Mouse (Mus musculus): ENCODE measurements around the gene Gm27029. TPM values are rescaled to one million over a fixed set of nuclear protein-coding genes. Genes with fewer than 3 reads are reported as not detected.
"Not testable (repeated sequence)": the region's sequence is repeated elsewhere in the genome, so short reads cannot be mapped to it uniquely, and the experiment has no call there.

The Gm27029 gene
- total RNA-seq, 2 experiments from 2014 or later, result 5.9 to 6.6 TPM

DNA sequence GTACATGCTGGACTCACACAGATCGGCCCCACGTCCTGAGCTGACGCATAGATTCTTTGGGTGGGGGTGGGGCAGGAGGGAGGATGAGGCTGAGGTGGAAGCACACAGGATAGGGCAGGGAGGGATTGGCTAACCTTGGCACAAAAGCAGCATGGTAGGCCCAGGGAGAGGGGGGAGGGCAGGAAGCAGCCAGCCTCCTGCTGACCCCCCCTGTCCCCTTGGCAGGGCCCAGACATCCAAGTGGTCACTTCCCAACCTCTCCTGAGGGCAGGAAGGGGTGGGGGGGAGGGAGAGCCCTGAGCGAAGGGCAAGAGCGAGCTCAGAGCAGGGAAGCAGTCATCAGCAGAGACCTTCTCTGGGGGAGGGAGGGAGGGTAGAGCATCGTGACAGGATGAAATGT is 35.1 kb upstream of the Gm27029 start:
- no peak for DNase-seq (ENCODE audit: low spot score in 2 of 2)
- intact Hi-C loops (cut with DNase I), result no loop called here

DNA sequence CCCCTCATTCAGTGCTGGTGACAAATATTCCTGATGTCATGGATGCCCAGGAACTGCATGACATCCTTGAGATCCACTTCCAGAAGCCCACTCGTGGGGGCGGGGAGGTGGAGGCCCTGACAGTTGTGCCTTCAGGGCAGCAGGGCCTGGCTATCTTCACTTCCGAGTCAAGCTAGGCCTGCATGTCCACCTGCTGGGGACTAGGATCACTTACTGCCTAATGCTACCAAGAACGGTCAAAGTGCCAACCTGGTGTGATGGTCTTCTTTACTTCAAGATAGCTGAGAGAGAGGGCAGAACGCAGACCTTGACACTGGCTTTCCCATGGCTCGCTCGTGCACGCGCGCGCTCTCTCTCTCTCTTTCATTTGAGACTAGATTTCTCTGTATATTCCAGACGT is 33.6 kb upstream of the Gm27029 start:
- no peak for DNase-seq (ENCODE audit: low spot score in 2 of 2)
- intact Hi-C loops (cut with DNase I), result no loop called here

DNA sequence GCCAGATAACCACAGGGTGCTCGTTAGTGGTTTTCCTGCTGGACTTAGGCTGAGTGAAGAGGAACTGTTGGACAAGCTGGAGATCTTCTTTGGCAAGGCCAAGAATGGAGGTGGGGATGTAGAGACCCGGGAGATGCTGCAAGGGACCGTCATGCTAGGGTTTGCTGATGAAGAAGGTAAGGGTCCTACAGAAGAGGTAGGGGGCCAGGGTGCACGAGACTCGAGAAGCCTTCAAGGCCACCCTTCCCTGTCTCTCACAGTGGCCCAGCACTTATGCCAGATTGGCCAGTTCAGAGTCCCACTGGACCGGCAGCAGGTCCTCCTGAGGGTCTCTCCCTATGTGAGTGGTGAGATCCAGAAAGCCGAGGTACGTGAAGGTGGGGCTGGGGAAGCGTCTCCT is 33.0 kb upstream of the Gm27029 start:
- DNase-seq (ENCODE audit: low spot score in 2 of 2), result no peak
- intact Hi-C loops (cut with DNase I), result no loop called here

DNA sequence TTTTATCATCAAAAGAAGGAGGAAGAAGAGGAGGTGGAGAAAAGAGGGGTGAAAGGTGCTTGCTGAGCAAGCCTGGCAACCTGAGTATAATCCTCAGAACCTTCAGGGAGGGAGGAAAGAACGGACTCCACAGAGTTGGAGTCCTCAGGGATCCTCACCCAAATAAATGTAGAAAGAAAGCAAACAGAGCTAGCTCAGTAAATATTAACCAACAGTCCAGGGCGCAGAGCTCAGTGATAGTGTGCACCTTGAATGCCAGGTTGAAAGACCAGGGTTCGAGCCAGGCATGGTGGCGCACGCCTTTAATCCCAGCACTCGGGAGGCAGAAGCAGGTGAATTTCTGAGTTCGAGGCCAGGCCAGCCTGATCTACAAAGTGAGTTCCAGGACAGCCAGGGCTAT is 31.0 kb upstream of the Gm27029 start:
- intact Hi-C loops (cut with DNase I), result no loop called here
- DNase-seq (ENCODE audit: low spot score in 2 of 2), result no peak

DNA sequence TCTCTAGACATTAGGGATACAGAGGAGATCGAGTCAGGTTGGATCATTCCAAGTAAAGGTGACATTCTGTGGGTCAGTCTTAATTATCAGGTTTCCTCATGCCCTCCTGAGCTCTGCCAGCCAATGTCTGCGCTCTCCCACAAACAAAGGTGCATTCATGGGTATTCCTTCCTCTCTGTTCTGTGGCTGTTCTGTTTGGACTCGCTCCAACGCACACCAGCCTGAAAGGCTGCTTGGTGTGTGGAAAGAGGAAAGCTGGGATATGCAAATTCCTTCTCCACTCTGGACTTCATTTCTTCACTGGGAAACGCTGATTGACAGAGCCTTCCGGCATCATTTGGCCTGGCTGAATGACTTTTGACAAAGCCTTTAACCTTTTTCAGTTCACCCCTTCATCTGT is 30.1 kb upstream of the Gm27029 start:
- intact Hi-C loops (cut with DNase I), result no loop called here
- DNase-seq (ENCODE audit: low spot score in 2 of 2), result no peak

DNA sequence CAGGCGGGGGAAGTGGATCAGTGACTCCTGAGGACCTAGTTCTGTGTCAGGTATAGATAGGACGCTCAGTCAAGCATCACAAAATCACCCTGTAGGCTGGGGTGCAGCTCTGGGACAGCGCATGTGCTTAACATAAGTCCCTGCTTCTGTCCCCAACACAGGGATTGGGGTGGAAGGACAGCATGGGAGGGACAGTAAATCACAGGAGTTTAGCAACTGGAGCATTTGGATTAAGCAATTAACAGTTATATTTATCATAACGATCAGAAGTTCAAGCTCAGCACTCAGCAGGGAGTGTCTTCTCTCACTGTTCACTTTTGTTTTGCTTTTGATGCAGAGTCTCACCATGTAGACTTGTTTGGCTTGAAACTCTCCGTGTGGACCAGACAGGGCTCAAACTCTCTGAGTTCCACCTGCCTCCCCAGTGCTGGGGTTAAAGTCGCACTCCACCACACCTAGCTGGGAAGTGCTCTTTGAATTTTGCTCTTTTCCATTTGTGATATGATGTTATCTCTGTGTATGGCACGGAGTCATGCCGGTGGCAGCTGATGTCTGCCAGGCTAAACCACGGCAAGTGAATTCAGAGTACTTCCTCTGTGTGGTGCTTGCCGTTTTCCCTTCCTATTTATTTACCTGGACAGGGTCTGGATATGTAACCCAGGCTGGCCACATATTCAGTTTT is 27.6 kb upstream of the Gm27029 start:
- no peak for DNase-seq (ENCODE audit: low spot score in 2 of 2)
- intact Hi-C loops (cut with DNase I), result no loop called here

DNA sequence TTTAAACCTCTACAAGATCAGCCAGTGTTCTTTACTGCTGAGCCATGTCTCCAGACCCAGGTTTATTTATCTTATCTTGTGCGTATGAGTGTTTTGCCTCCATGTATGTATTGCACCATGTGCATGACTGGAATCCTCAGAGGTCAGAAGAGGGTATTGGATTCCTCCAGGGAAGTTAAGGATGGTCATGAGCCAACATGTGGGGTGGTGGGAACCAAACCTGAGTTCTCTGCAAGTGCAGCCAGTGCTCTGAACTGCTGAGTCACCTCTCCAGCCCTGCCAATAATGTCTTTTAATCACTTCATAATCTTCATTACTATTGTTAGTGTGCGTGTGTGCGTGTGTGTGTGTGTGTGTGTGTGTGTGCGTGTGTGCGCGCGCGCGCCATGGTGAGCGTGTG is 26.9 kb upstream of the Gm27029 start:
- intact Hi-C loops (cut with DNase I), result no loop called here

DNA sequence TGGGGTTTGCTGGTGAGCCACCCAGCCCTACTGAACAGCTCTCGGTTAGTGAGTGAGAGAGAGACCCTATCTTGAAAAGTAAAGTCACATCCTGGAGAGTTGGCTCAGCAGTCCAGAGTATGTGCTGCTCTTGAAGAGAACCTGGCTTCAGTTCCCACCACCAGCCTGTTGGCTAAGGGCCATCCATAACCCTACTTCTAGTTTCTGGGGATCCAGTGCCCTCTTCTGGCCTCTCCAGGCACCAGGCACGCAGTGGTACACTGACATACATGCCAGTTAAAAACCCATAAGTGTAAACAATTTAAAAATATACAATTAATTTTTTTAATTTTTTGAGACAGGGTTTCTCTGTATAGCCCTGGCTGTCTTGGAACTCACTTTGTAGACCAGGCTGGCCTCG is 25.8 kb upstream of the Gm27029 start:
- intact Hi-C loops (cut with DNase I), result no loop called here
- no peak for DNase-seq (ENCODE audit: low spot score in 2 of 2)

More for the DNA sequence above, 26.9 kb upstream of the Gm27029 start:
- DNase-seq (ENCODE audit: low spot score in 2 of 2), result no peak

DNA sequence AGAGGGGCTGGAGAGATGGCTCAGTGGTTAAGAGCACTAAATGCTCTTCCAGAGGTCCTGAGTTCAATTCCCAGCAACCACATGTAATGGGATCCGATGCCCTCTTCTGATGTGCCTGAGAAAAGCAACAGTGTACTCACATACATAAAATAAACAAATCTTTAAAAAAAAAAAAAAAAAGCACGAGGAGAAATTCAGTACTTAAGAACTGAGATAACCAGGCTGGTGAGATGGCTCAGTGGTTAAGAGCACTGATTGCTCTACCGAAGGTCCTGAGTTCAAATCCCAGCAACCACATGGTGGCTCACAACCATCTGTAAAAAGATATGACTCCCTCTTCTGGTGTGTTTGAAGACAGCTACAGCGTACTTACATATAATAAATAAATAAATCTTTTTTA is 25.0 kb upstream of the Gm27029 start:
- intact Hi-C loops (cut with DNase I), result not testable (repeated sequence)

DNA sequence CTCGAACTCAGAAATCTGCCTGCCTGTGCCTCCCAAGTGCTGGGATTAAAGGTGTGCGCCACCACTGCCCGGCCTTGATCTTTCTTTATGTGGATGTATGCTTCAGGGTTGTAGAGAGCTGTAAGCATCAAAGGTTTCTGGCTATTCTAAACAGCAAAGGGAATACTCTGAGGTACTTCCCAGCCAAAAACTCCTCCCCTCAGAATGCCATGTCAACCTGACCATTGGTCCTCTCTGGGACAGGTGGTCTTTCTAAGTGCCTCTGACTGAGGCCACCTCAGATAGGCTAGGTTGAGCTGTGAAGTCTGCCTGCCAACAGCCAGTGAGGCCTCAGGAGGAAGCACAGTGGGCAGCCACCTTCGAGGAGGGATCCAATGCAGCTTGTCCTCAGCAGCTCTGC is 24.3 kb upstream of the Gm27029 start:
- intact Hi-C loops (cut with DNase I), result no loop called here
- DNase-seq (ENCODE audit: low spot score in 2 of 2), result no peak

More for the DNA sequence above, 25.0 kb upstream of the Gm27029 start:
- DNase-seq (ENCODE audit: low spot score in 2 of 2), result not testable (repeated sequence)

DNA sequence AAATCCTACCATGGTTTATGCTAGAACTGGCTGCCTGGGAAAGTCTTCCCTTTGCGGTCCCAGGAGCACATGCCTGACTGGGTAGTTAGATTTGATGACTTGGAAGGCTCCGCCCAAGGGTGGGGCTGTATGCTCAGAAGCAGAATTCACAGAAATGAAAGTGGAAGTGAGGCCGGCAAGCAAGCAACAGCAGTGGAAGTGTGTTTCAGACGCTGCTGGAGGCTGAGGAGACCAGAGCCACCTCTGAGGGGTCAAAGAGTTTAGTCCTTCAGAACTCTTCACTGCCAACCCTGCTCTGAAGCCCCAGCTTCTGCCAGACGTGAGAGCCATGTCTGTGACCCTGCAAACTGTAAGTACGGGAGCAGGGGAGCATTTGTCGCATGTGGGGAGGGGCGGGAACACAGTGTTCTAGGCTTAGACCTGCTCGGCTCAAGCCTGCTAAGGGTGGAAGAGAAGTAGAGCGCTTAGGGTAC is 23.7 kb upstream of the Gm27029 start, which contains the start of gene Ifi35:
Gene Ifi35, plus strand, starts transcription at position 134 of the 473 bp plus-strand sequence.
- intact Hi-C loops (cut with DNase I), result no loop called here
- no peak for DNase-seq (ENCODE audit: low spot score in 2 of 2)

DNA sequence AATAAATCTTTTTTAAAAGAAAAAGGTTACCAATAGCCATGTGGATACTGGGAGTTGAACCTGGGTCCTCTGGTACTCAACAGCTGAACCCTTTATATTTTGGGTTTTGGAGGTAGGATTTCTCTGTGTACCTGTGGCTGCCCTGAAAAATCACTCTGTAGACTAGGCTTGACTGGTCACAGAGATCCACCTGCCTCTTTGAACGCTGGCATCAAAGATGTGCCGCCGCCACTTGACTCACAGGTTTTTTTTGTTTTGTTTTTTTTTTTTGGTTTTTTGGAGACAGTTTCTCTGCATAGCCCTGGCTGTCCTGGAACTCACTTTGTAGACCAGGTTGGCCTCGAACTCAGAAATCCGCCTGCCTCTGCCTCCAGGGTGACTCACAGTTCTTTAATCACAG is 23.2 kb upstream of the Gm27029 start:
- no peak for DNase-seq (ENCODE audit: low spot score in 2 of 2)
- intact Hi-C loops (cut with DNase I), result no loop called here

DNA sequence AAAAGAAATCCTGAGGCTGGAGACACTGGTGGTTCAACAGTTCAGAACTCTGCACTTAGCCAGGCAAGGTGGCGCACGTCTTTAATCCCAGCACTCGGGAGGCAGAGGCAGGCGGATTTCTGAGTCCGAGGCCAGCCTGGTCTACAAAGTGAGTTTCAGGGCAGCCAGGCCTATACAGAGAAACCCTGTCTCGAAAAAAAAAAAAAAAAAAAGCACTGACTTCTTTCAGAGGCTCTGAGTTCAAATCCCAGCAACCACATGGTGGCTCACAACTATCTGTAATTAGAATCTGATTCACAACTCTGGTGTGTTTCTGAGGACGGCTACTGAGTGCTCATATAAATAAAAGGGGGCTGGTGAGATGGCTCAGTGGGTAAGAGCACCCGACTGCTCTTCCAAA is 22.3 kb upstream of the Gm27029 start:
- DNase-seq (ENCODE audit: low spot score in 2 of 2); intact Hi-C loops (cut with DNase I): not testable (repeated sequence)

DNA sequence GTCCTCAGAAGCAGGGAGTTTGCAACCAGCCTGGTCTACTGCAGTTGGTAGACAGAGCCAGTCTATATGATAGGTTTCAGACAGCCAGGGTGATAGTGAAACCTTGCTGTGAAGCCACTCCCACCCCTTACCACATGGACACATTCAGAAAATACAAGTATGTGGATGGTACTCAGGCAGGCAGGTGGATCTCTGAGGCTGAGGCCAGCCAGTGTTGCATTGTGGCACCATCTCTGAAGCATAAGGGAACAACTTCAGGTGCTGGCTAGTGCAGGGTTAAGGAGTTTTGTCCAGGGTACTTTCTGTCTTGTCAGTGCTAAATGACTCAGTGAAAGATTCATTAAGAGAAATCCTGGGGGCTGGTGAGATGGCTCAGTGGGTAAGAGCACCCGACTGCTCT is 21.7 kb upstream of the Gm27029 start:
- intact Hi-C loops (cut with DNase I), result no loop called here
- DNase-seq (ENCODE audit: low spot score in 2 of 2), result no peak

DNA sequence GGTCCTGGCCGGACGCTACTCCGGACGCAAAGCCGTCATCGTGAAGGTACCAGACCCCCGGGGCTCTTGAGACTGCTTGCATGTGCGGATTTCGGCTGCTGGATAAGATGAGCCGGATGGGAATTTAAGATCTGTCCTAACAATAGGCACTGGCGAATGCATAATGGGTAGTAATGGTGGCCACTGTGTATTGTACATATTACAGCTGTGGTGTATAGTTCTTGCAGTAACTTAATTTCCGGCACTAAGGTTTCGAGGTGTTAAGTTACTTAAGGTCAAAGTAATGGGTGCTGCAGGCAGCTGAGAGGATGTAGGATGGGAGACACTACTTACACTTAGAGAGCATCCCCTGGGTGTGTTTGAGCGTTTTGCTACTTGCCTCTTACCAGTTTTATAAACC is 18.2 kb upstream of the Gm27029 start:
- intact Hi-C loops (cut with DNase I), result loop anchor here (1.0 to 2.0 kb wide), 2 partner anchors 18 to 126 kb away; partner anchors contain the start of genes Gm27029, Psme3, Ptges3l and Rundc1

DNA sequence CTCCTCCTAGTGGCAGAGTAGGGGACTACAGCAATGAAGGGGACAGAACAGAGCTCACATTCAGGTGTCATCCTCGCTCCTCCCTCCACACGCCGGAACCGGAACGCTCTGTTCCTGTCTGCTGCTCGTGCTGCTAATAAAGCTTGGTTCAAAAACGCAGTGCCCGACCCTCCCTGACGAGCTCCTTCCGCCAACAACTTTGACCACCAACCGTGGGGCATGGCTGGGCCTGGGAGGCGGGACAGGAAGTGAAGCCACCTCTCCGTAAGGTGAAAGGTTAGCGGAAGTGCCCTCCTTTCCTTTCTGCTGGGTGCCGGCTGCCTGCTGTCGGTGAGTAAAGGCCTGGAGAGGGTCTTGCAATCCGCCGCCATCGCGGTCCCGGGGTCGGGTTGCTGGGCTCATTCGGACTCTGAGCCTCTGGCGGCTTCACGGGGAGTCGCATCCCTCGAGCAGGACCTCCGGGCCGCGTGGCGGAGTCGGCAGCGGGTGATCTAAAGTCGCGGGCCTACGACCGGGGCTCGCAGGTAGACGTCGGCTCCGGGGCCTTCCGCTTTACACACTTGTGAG is 17.6 kb upstream of the Gm27029 start, which contains the start of gene Rpl27:
Gene Rpl27, plus strand, starts transcription at position 172 of the 567 bp plus-strand sequence.
- DNase-seq (ENCODE audit: low spot score in 2 of 2), result peak; percentile 94 to 99
- intact Hi-C loops (cut with DNase I), result loop anchor here (1.0 to 2.0 kb wide), 2 partner anchors 17 to 126 kb away; partner anchors contain the start of genes Gm27029, Psme3, Ptges3l and Rundc1

More for the DNA sequence above, 18.2 kb upstream of the Gm27029 start:
- DNase-seq (ENCODE audit: low spot score in 2 of 2), result no peak

DNA sequence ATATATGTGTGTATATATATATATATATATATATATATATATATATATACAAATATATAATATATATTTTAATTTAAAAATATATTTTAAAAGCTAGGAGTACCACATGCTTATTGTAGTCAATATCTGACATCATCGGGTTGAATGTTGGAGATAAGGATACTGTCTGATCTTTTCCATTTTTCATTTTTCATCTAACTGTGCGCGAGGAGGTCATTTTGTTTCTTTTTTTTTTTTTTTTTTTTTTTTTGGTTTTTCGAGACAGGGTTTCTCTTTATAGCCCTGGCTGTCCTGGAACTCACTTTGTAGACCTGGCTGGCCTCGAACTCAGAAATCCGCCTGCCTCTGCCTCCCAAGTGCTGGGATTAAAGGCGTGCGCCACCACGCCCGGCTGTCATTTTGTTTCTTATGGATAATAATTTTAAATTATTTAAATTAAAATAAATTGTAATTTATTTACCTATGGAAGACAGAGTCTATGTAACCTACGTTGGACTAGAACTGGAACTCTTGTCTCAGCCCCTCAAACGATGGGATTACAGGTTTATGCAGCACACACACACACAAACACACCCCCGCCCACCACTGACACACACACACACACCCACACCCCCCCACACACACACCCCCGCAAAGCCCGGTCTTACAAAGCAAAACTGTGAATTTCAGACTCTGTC is 17.0 kb upstream of the Gm27029 start:
- not testable (repeated sequence) for DNase-seq (ENCODE audit: low spot score in 2 of 2)
- intact Hi-C loops (cut with DNase I), result loop anchor here (1.0 to 2.0 kb wide), 2 partner anchors 17 to 125 kb away; partner anchors contain the start of genes Gm27029, Psme3, Ptges3l and Rundc1

DNA sequence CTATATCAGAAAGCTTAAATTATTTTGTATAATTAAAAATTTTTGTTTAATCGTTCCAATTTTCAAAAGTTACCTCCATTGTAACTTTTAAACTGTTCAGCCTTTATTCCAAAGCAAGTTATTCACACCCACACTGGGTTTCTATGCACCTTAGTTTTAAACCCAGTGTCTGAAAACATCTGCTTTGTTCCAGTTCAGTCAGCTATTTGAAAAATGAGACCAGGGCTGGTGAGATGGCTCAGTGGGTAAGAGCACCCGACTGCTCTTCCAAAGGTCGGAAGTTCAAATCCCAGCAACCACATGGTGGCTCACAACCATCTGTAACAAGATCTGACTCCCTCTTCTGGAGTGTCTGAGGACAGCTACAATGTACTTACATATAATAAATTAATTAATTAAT is 13.4 kb upstream of the Gm27029 start:
- intact Hi-C loops (cut with DNase I); DNase-seq (ENCODE audit: low spot score in 2 of 2): not testable (repeated sequence)

DNA sequence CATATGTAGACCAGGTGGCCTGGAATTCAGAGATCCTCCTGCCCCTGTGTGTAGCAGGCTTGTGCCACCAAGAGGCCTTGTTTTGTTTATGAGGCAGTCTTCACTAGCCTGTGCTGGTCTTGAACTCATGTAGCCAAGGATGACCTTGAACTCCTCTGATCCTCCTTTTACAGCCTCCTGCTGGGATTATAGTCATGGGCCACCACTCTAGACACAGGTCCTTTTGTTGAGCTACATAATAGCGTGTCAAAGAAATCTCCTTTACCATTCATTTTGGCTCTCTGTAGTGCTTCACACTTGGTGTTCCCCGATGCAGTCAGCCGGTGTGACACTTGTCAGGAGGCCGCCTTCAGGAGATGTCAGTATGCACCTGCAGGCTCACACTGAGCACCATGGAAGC is 12.3 kb upstream of the Gm27029 start:
- no peak for DNase-seq (ENCODE audit: low spot score in 2 of 2)
- intact Hi-C loops (cut with DNase I), result no loop called here

DNA sequence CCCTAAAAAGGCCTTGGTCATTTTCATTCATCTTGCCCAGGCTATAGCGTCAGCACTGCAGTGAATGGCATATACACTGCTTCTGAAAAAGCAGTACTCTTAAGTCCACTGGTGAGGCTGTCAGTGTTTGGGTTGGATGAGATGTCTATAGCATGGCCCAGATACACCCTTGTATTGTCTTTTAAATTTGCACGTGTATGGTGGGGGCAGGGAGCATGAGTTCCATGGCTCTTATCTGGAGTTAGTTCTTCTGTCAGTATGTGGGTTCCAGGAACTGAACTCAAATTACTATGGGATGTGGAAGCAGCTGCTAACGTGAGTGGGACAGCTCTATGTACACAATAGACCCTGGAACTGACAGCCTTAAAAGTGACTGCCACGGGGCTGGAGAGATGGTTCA is 11.2 kb upstream of the Gm27029 start:
- DNase-seq (ENCODE audit: low spot score in 2 of 2), result no peak
- intact Hi-C loops (cut with DNase I), result no loop called here
